Mouse (Mus musculus) monocyte, adult 5-6 weeks (primary cell): Measurements from ENCODE around the gene Tpr. TPM values are rescaled to one million over a fixed set of nuclear protein-coding genes. Genes with fewer than 3 reads are reported as not detected.

Experiments used
- ATAC-seq: fragments of 153-309, 156-312 bp; replicated peaks from 2 replicates; pipeline ENCODE4 v1.8.0; 2017; ENCODE audit warnings: mild to moderate bottlenecking; ENCODE audit not compliant: low TSS enrichment, insufficient number of reproducible peaks, severe bottlenecking, poor library complexity, low FRiP score
- total RNA-seq: library from RNA; stranded (forward); fragments of 200-1000, 200-491, 200-594 nt; gene quantifications from 3 replicates; pipeline ENCODE4 v1.2.3, GENCODE M21; 2017

The Tpr gene
- total RNA-seq, 1 experiment from 2014 or later = 360 TPM

DNA sequence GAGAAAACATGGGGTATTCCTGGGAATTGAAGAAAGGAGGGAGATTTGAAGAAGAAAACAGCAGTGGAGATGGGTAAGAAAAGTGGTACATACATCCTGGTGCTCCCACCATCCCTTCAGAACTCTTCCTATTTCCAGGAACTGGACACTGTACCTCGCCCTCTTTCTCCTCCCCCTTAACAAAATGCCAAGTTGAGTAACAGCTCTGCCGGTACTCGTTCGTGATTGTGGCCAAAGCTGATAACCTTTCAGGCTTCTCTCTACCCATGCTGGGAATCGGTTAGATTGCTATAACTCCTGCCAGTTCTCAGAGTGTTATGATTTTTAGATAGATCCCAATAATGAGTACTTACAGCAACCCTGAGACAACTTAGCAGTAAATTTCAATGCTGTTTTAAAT, 66.3 kb downstream of the Tpr start:
- ATAC-seq = no peak

DNA sequence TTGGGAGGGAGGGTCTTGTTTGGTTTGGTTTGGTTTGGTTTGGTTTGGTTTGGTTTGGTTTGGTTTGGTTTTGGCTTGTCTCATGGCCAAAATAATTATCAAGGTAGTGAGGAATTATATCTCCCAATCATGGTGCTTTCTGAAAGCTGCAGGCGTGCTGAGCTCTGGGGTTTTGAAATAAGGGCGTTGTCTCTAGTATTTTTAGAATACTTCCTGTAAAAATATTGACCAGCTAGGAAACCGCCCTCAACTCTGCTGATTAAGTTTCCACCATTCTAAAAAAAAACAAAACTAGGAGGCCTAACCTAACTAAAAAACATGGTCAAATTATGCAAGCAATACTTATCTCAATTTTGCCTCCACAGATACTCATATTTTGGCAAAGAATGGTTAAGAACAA, 67.0 kb downstream of the Tpr start:
- ATAC-seq = peak; percentile 57; the same call in 1 of the 2 replicates

GRCm38 (mm10) chr1:150460595-150460994, 68.0 kb downstream of the Tpr start:
- no peak for ATAC-seq

- no peak for ATAC-seq
Observed at GRCm38 (mm10) chr1:150463068-150463467, 70.4 kb downstream of the Tpr start.

DNA sequence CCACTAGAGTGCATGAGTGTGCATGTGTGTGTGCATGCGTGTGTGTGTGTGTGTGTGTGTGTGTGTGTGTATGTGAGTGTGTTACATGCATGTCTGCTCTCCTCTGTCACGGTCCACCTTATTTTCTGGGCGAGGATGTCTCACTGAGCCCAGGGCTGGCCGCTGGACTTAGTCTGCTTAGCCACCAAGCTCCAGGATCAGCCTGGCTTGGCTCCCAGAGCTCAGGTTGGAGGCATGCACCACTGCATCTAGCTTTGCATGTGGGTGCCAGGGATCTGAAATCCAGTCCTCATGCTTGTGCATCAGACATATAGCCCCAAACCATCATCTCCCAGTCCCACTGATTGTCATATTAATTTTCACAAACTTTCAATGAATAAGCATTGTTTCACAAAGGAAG, 71.1 kb downstream of the Tpr start:
- no peak for ATAC-seq

- no peak for ATAC-seq
Observed at GRCm38 (mm10) chr1:150465364-150465763, 72.7 kb downstream of the Tpr start.

GRCm38 (mm10) chr1:150466132-150466531, 73.5 kb downstream of the Tpr start, which contains the start of gene Prg4:
Prg4 (minus strand) TSS chr1:150466165.
- no peak for ATAC-seq

DNA sequence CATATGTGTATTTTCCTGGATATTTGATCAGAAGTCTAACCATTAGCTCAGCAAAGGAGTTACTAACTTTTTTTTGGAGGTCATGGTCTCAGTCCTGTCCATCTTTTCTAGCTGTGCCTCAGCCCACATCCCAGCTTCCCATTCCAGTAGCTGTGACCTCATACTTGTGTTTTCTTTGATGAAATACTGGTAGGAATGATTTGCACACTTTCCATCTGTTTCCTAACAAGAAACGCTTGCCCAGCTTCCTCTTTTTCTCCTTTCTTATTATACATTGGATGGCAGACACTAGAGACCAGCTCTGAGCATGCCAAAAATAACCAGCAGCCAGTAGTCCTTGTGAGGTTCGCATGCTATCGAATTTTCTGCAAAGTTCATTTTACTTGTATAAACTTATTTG, 77.4 kb downstream of the Tpr start:
- peak; percentile 61; the same call in 1 of the 2 replicates for ATAC-seq

DNA sequence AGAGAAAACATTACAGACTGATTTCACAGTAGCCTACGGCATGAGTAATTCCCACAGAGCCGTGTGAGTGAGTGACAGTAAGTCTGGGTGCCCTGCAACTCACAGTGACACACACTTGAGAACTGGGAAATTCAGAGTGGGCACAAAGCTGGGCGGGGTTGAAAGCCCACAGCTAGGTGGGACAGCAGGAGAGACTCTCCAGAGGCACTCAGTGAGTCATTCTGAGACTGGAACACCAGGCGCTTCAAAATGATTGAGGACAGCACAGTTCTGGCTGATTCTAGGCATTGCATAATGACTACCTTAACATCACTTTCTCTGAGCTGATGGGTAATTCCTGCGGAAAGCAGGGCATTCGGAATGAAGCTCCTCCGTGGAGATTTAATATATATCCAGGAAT, 79.9 kb downstream of the Tpr start:
- no peak for ATAC-seq

DNA sequence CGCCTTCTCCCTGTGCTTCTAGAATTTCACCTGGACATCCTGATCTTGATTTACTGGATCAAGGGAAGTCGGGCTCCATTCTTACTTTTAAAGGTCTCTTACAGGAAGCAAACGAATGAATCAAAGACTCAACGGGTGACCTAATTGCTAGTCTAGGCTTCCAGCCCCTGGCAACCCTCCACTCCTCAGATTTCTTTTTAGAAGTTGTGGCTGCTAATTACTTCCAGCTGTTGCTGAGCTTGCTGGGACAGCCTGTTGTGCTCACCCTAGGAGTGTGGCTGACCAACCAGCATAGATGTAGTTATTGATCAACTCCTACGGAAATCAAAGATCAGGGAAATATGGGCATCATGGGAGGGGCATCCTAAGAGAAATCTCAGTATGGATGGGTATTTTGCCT, 88.0 kb downstream of the Tpr start:
- no peak for ATAC-seq

GRCm38 (mm10) chr1:150489148-150489547, 96.5 kb downstream of the Tpr start:
- ATAC-seq = no peak

DNA sequence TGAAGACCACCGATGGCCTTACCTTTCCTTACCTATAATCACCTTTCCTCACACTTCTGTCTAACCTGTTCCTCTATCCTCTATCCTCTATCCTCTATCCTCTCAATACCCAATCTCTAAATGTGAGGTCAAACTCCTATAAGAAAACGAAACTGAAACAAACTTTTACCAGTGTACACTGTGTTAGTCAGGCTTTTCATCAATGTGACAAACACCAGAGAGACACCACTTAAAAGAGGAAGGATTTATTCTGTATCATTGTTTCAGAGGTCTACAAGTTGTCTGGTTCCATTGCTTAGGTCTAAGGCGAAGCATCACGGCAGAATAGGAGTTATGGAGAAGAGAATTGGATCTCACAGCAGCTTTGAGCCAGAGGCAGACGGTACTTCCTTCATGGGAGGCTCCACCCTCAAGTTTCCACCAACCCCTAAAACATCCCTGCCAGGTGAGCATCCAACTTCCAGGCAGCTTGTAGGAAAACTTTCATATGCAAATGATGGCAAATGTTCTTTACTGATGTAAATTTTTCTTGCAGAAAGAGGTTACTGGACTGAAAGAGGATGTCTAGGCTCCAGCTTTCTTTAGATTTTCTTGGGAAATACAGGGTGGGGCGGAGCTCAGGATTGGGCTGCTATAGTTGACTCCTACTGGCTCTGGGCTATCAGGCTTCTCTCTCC, 104.1 kb downstream of the Tpr start:
- ATAC-seq = 0 out of 2 replicates have a peak, but pooled peaks have one; percentile 45

DNA sequence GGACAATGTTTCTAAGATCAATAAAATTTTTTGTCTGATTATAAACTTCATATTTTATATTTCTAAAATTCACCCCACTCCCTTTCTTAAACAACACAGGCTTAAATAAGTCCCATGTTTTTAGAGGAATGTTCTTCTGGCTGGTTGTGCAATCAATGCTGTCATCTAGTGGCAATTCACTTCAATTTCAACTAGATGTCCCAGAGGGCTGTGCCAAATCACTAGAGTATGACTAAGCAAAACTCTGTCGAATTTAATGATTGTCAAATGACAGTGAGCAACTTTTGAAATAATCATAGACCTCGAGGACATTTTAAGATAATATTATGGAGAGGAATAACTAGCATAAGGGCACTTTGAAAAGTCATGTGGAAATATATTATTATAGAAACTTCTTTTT, 105.1 kb downstream of the Tpr start:
- ATAC-seq = no peak

DNA sequence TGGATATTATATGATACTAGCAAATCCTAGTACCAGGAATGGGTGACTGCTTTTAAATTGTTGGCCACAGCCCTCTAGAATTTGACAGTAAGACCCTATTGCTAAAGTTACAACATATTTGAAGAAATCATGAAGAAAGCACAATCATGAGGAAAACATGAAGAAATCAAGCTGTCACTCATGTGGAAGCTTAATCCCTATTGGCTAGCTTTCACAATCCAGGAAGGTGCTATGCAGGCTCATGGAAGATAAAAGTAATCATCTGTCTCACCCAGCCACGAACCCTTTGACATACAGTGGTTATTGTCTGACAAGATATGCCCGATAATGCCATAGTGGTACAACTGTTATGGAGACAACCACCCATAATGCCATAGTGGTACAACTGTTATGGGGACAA, 105.5 kb downstream of the Tpr start:
- ATAC-seq = no peak

Other genes with a start within 250 kb of the Tpr start
- 0.21 TPM in 1 of 3 replicates, not detected in the others for gene Pdc, start 73.4 kb upstream of the Tpr start, total RNA-seq
- gene Odr4, start 242 bp downstream of the Tpr start, total RNA-seq = 59.9 to 85.9 TPM (median 84.5 TPM) in 3 replicates
- 1.2 TPM in 1 of 3 replicates, not detected in the others for gene Prg4, start 73.3 kb downstream of the Tpr start, total RNA-seq